20 mouse cellular contexts compared by ENCODE assay signal in the genomic region with DNA sequence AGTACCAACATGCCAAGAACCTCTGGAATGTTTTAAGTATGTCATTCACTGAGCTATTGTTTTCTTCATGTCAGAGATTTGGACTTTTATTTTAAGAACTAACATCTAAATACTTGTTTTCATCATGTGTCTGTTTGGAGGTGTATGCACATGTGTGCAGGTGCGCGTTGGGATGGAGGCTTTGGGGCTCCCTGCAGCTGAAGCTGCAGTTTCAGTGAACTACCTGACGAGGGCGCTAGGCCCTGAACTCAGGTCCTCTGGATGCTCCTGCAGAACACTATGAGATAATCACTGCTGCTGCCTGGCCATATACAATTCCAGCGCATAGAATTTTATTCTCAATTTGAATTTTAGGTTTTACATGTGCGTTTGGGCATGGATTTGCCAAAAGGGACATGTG. TPM values are rescaled to one million over a fixed set of nuclear protein-coding genes. Genes with fewer than 3 reads are reported as not detected.
DNase-seq lines count a peak whose midpoint lies in the region; ATAC-seq and TF ChIP-seq lines count a peak whose summit lies in the region.
"Had no signal": no experiment of that assay in that cellular context is flagged by ENCODE, and none has a peak within 500 bp of the region (broad histone marks: within the 10 kb centered on the region; RNA-seq: fewer than 3 reads in every experiment).

No protein-coding gene starts in this region.

- no peak for TF ChIP-seq EP300 in lung, postnatal 0 days (IDR thresholded peaks at IDR 0.05)
- TF ChIP-seq EP300 in stomach, postnatal 0 days (optimal IDR thresholded peaks at IDR 0.05), result no peak

- no peaks in the 10 kb centered on the region for H3K36me3 ChIP-seq in lung, postnatal 0 days (ENCODE audit: insufficient read depth, low read length)
- H3K36me3 ChIP-seq in E14TG2a.4 (ENCODE audit: insufficient read depth, low read length), result no peaks in the 10 kb centered on the region
- H3K36me3 ChIP-seq in stomach, postnatal 0 days (ENCODE audit: control insufficient read depth, insufficient read depth, low read length), result no peaks in the 10 kb centered on the region
- H3K36me3 ChIP-seq: embryonic facial prominence, embryonic 10.5 days; forebrain, embryonic 15.5 days; heart, embryonic 15.5 days; hindbrain, embryonic 10.5 days; liver, embryonic 13.5 days; neural tube, embryonic 13.5 days had no signal

- in situ Hi-C loops in Patski (cut with MboI; ENCODE audit: low pct_unique_long_range_greater_than_20kb), result no loop called here

- TF ChIP-seq CTCF in lung, postnatal 0 days (IDR thresholded peaks at IDR 0.05), result peak; percentile 24
- peak; percentile 68 for TF ChIP-seq CTCF in E14TG2a.4 (conservative IDR thresholded peaks at IDR 0.05; ENCODE audit: low read length)
- peak; percentile 37 for TF ChIP-seq CTCF in Patski (IDR thresholded peaks at IDR 0.05)
- TF ChIP-seq CTCF in stomach, postnatal 0 days (IDR thresholded peaks at IDR 0.05; ENCODE audit: low read depth), result peak; percentile 5; the same call in 1 of the 2 replicates

- no peak overlapping the region for H3K4me2 ChIP-seq in lung, postnatal 0 days (replicated peaks; ENCODE audit: low read depth, low read length)
- H3K4me2 ChIP-seq in stomach, postnatal 0 days (replicated peaks; ENCODE audit: low read depth), result no peak overlapping the region
- H3K4me2 ChIP-seq: forebrain, embryonic 15.5 days; heart, embryonic 15.5 days; liver, embryonic 13.5 days; neural tube, embryonic 13.5 days had no signal

- H3K9ac ChIP-seq in lung, postnatal 0 days (replicated peaks; ENCODE audit: low read depth), result no peak overlapping the region
- no peak overlapping the region for H3K9ac ChIP-seq in stomach, postnatal 0 days (ENCODE audit: low read length)
- H3K9ac ChIP-seq: forebrain, embryonic 15.5 days; heart, embryonic 15.5 days; liver, embryonic 13.5 days; neural tube, embryonic 13.5 days had no signal

- no peak for DNase-seq in lung, postnatal 0 days (ENCODE audit: low spot score)
- DNase-seq in lung, postnatal 36 days, result no peak
- DNase-seq in Patski (ENCODE audit: low read depth, low spot score) (no peak), MN1 (ENCODE audit: low spot score) (no peak)
- no peak for DNase-seq in stomach, postnatal 0 days (ENCODE audit: low spot score)
- DNase-seq in spleen, postnatal 4 days (ENCODE audit: low spot score in 2 of 2), result no peak
- DNase-seq: adrenal gland, postnatal 14 days; cerebellum, adult 2 months; heart, adult 2 months; liver, embryonic 13.5 days; lung, postnatal 10 days; right cerebral cortex, postnatal 14 days had no signal

- H3K4me3 ChIP-seq in lung, postnatal 0 days (ENCODE audit: low read depth, low read length), result no peak overlapping the region
- no peak overlapping the region for H3K4me3 ChIP-seq in E14TG2a.4 (replicated peaks; ENCODE audit: low read length)
- H3K4me3 ChIP-seq in stomach, postnatal 0 days (ENCODE audit: low read depth, low read length), result no peak overlapping the region
- H3K4me3 ChIP-seq: embryonic facial prominence, embryonic 10.5 days; erythroblast, embryonic 14.5 days; forebrain, embryonic 15.5 days; heart, adult 2 months; heart, embryonic 15.5 days; hindbrain, embryonic 10.5 days; liver, embryonic 13.5 days; neural tube, embryonic 13.5 days had no signal

- no peak for ATAC-seq in lung, postnatal 0 days
- ATAC-seq in Patski, result no peak
- no peak for ATAC-seq in stomach, postnatal 0 days (ENCODE audit: low FRiP score, low TSS enrichment)
- ATAC-seq: forebrain, embryonic 15.5 days; inflammation-experienced regulatory T-cells, adult 6 months had no signal

- no peak overlapping the region for H3K27ac ChIP-seq in lung, postnatal 0 days (ENCODE audit: low read length)
- no peak overlapping the region for H3K27ac ChIP-seq in stomach, postnatal 0 days (replicated peaks)
- H3K27ac ChIP-seq: embryonic facial prominence, embryonic 10.5 days; forebrain, embryonic 15.5 days; heart, adult 2 months; heart, embryonic 15.5 days; hindbrain, embryonic 10.5 days; liver, embryonic 13.5 days; neural tube, embryonic 13.5 days had no signal

- POLR2A ChIA-PET in Patski (lab: Charles Lee), result no interaction called here

- WGBS in lung, postnatal 0 days, result 71% methylated on average over 6 of the region's 6 CpGs
- WGBS in stomach, postnatal 0 days, result 85% methylated on average over 6 of the region's 6 CpGs

- H3K4me1 ChIP-seq in lung, postnatal 0 days (ENCODE audit: insufficient read depth, low read depth, low read length), result no peaks in the 10 kb centered on the region
- no peaks in the 10 kb centered on the region for H3K4me1 ChIP-seq in E14TG2a.4 (replicated peaks; ENCODE audit: low read depth, low read length)
- no peaks in the 10 kb centered on the region for H3K4me1 ChIP-seq in stomach, postnatal 0 days (replicated peaks; ENCODE audit: control insufficient read depth, insufficient read depth)
- H3K4me1 ChIP-seq: embryonic facial prominence, embryonic 10.5 days; forebrain, embryonic 15.5 days; liver, embryonic 13.5 days had no signal

- H3K27me3 ChIP-seq in lung, postnatal 0 days (replicated peaks; ENCODE audit: insufficient read depth, low read length), result no peaks in the 10 kb centered on the region
- no peaks in the 10 kb centered on the region for H3K27me3 ChIP-seq in E14TG2a.4 (ENCODE audit: insufficient read depth, low read length)
- peaks cover 9% of the 10 kb centered on the region for H3K27me3 ChIP-seq in Patski
- H3K27me3 ChIP-seq in stomach, postnatal 0 days (ENCODE audit: control insufficient read depth, insufficient read depth, low read length), result no peaks in the 10 kb centered on the region
- H3K27me3 ChIP-seq: forebrain, embryonic 15.5 days; heart, embryonic 15.5 days; liver, embryonic 13.5 days; neural tube, embryonic 13.5 days had no signal

- CTCF ChIA-PET in Patski (lab: Charles Lee), result no interaction called here

- no peaks in the 10 kb centered on the region for H3K9me3 ChIP-seq in lung, postnatal 0 days (ENCODE audit: low read length)
- no peaks in the 10 kb centered on the region for H3K9me3 ChIP-seq in E14TG2a.4 (ENCODE audit: low read length)
- H3K9me3 ChIP-seq in stomach, postnatal 0 days (ENCODE audit: control insufficient read depth, low read length), result no peaks in the 10 kb centered on the region
- H3K9me3 ChIP-seq: embryonic facial prominence, embryonic 10.5 days; forebrain, embryonic 15.5 days; heart, embryonic 15.5 days; hindbrain, embryonic 10.5 days; liver, embryonic 13.5 days; neural tube, embryonic 13.5 days had no signal

RNA-seq across cellular contexts. Expression of gene Mrc1, which starts 11.1 kb away (rescaled TPM):
- 8.2 and 8.7 TPM in 2 replicates for polyA plus RNA-seq in lung, postnatal 0 days (2015; fragmentation: Nextera tagmentation; extraction: Ambion mirVana)
- polyA plus RNA-seq in Patski (2021), result 0.05 TPM
- polyA plus RNA-seq in stomach, postnatal 0 days (2015; fragmentation: Nextera tagmentation; extraction: Ambion mirVana), result 9.9 TPM in 2 replicates

RNA-seq across cellular contexts. Expression of gene Tmem236, which starts 43.8 kb away (rescaled TPM):
- polyA plus RNA-seq in lung, postnatal 0 days (2015; fragmentation: Nextera tagmentation; extraction: Ambion mirVana), result 0.07 TPM in 1 of 2 replicates, not detected in the other
- polyA plus RNA-seq in Patski (2021), result 0.03 TPM
- polyA plus RNA-seq in stomach, postnatal 0 days (2015; fragmentation: Nextera tagmentation; extraction: Ambion mirVana), result 0.08 and 0.12 TPM in 2 replicates
- polyA plus RNA-seq: embryonic facial prominence, embryonic 10.5 days; erythroblast, embryonic 14.5 days; heart, adult 2 months; hindbrain, embryonic 10.5 days; inflammation-experienced regulatory T-cells, adult 6 months; liver, embryonic 13.5 days had no signal

Comparison
In these comparisons a context has a peak if more than half of its experiments do, and no peak if none do; other contexts are left out.
1. CTCF ChIP-seq: peak in every context shown above with its lines; median percentile 68 in E14TG2a.4; 37 in Patski; 24 in lung, postnatal 0 days; 5 in stomach, postnatal 0 days.